Mouse (Mus musculus) inflammation-experienced regulatory T-cells, adult 6 months (primary cell): ENCODE measurements around the gene Ppox. TPM values are rescaled to one million over a fixed set of nuclear protein-coding genes. Genes with fewer than 3 reads are reported as not detected.
"Not testable (repeated sequence)": the region's sequence is repeated elsewhere in the genome, so short reads cannot be mapped to it uniquely, and the experiment has no call there.

Experiments
- ATAC-seq: one replicate; pipeline ENCODE4 v1.8.0; 2017
- polyA plus RNA-seq, 3 experiments: library from polyadenylated mRNA; unstranded; fragments of 100-300 nt; shearing (Covaris generic); gene quantifications; one replicate each; pipeline ENCODE4 v1.2.1; 2017

Gene Ppox
- polyA plus RNA-seq, 3 experiments from 2014 or later, result 38.2 to 90.1 (median 78.6) TPM

DNA sequence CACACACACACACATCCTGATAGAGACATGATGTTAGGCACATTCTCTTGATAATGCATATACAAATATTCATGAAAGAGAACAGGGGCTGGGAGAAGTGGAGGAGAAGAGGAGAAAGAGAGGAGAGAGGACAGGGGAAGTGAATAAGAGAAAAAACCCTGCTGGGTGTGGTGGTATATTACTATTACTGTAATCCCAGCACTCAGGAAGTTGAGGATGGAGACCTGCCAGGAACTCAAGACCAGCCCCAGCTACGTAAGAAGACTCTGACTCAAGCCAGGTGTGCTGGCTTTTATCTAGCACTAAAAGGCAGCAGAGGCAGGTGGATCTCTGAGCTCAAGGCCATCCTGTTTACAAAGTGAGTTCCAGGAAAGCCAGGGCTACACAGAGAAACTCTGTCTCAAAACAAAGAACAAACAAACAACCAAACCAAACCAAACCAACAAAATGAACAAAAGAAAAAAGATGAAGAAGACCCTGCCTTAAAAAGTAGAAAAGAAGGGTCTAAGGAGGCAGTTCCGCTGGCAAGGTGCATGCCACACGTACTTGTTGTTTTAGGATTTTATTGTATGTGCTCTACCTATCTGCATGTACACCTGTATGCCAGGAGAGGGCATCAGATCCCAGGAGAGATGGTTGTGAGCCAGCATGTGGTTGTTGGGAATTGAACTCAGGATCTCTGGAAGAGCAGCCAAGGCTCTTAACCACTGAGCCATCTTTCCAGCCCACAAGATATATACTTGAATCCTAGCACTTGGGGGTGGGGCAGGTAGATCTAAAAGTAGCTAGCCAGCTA lies 17.1 kb downstream of the Ppox start:
- no peak for ATAC-seq

- no peak for ATAC-seq
Observed at GRCm38 (mm10) chr1:171263185-171263611, 17.8 kb downstream of the Ppox start.

DNA sequence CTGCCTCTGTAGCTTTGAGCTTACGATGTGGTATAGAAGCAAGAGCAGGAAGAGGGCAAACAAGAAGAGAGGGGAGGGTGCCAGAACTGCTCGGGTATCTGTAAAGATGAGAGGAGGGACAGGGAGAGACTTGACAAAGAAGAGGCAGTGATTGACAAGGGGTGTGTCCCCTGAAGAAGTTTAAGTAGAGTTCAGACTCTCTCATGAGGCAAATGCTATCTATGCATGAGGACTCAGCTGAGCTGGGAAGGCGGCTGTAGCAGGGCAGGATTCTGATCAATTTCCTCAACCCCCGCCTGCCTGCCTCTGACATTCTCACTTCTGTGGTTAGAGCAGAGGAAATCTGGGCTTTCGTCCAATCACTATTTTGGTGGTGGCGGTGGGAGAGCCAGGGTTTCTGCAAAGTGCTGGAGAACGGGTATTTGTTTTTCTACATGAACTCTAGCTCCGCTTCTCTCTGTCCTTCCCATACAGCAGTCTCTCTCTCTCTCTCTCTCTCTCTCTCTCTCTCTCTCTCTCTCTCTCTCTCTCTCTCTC lies 18.3 kb downstream of the Ppox start:
- ATAC-seq, result peak; percentile 63

DNA sequence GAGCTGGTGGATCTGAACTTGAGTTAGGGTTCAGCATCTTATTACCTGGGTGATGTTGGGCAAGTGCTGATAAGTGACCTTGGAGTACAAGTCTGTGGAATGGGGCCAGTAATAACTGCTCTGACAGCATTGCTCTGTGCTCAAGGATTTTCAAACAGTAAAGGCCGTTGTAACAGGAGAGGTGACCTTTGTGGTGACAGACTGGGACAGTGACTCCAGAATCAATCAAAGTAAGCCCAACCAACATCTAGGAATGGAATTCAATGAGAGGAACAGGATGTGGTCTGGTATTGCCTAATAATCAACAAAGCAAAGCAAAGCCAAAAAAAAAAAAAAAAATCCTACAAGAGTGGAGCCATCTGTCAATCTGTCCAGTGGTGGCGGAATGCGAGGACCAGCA lies 20.7 kb downstream of the Ppox start:
- ATAC-seq, result no peak

DNA sequence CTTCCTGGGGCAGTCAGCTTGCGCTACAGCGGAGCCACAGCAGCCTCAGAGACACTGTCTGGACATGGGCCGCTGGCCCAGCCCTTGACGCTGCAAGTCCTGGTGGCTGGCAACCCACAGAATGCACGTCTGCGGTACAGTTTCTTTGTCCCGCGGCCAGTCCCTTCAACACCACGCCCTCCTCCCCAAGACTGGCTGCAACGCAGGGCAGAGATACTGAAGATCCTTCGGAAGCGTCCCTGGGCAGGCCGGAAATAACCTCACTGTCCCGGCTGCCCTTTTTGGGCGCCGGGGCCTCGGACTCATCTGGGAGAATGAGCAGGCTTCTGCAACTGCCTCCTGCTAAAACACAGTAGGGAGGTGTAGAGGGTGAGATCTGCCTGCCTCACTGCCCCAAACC lies 22.1 kb downstream of the Ppox start:
- ATAC-seq, result no peak

DNA sequence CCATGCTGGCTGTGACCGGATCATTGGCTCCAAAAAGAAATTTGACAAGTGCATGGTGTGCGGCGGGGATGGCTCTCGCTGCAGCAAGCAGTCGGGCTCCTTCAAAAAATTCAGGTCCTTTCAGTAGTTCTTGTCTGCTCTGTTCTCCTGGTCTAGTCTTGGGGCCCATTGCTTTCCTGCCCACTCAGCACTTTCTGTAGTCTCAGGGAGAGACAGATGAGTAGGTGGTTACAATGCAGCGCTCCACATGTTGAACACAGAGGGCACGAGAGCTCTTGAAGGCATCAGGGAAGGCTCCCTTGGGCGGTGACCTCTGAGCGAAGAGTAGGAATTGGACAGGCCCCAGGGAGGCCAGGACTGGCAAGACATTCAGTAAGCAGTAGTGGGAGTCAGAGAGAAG lies 23.2 kb downstream of the Ppox start:
- ATAC-seq, result no peak

GRCm38 (mm10) chr1:171256937-171257548 lies 23.9 kb downstream of the Ppox start:
- ATAC-seq, result peak; percentile 73

DNA sequence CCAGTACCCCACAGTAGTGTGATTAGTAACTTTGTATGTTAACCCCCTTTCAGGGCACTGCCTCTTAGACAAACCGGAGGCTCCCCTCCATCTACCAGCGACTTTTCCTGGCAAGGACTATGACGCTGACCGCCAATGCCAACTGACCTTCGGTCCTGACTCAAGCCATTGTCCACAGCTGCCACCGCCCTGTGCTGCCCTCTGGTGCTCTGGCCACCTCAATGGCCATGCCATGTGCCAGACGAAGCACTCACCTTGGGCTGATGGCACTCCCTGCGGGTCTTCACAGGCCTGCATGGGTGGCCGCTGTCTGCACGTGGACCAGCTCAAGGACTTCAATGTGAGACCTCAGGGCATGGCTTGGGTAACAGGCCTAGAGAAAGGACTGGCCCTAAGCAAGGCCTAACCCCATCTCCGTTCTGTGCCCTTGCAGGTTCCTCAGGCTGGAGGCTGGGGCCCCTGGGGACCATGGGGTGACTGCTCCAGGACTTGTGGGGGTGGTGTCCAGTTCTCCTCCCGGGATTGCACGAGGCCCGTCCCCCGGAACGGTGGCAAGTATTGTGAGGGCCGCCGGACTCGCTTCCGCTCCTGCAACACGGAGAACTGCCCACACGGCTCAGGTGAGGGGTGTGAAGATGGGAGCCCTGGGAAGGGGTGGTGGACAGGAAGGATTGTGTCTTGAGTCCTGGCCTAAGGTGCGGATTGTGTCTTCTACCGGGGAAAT lies 24.7 kb downstream of the Ppox start:
- no peak for ATAC-seq

- ATAC-seq, result no peak
Observed at GRCm38 (mm10) chr1:171252415-171252814, 28.6 kb downstream of the Ppox start.

DNA sequence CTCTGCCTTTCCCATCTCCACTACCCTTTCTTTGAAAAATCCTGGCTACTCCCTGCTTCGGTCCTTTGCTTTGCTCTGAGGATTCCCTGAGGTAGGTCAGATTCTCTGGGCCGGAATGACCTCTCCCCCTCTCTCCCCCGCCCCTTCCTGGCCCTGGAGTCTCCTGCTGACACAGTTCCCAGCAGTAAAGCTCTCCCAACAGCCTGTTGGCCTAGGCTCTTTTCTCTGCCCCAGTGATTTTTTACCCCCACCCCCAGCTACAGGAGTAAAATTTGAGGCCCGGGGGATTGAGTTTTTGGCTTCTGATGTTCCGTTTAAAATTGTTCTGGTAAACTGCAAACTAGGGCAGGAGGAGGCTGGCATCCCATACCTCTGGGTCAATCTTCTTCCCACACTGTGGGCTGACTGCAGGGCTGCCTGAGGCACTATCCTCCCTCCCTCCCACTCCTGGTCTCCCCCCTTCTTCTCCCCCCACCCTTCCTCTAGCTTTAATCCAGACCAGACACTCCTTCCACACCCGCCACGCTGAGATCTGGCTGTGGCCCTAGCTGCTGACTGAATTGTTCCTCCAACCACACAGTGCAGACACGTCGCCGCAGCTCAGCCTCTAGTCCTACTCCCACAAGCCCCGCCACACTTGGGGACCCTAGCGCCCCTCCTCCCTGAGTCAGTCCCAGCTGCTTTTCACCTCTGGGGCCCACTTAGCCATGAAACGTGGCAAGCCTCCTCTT lies 29.2 kb downstream of the Ppox start:
- ATAC-seq, result no peak

DNA sequence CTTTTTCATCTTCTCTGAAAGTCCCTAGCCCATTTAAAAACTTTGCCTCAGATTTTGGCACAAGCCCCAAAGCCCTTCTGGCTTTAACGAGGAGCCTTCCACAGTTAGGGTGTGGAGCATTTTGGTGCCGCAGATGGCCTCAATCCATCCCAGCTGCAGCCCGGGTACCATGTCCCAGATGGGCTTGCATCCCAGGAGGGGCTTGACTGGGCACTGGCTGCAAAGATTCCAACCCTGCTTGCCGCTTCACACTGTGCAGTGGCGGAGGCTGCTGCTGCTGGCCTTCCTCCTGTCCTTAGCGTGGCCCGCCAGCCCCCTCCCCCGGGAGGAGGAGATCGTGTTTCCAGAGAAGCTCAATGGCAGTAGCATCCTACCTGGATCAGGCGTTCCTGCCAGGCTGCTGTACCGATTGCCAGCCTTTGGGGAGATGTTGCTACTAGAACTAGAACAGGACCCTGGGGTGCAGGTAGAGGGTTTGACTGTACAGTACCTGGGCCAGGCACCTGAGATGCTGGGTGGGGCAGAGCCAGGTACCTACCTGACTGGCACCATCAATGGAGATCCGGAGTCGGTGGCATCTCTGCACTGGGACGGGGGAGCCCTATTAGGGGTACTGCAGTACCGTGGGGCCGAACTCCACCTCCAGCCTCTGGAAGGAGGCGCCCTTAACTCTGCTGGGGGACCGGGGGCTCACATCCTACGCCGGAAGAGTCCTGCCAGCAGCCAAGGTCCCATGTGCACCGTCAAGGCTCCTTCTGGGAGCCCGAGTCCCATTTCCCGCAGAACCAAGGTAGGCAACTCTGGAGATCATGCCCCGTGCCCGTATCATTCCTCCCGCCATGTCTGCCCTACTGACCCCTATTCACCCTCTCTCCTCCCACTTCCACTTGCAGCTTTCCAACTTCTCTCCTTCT lies 30.0 kb downstream of the Ppox start, which contains the start of gene Ndufs2:
Gene Ndufs2, minus strand, starts transcription at position 709 of the 914 bp plus-strand sequence.
- ATAC-seq, result no peak

GRCm38 (mm10) chr1:171249913-171250600 lies 30.9 kb downstream of the Ppox start, which contains the start of gene Adamts4:
Gene Adamts4 (plus strand): TSS chr1:171250421.
- no peak for ATAC-seq

GRCm38 (mm10) chr1:171248386-171249226 lies 32.4 kb downstream of the Ppox start:
- ATAC-seq, result no peak

GRCm38 (mm10) chr1:171247916-171248315 lies 33.1 kb downstream of the Ppox start:
- ATAC-seq, result no peak

GRCm38 (mm10) chr1:171247453-171247841 lies 33.5 kb downstream of the Ppox start:
- peak; percentile 7 for ATAC-seq

DNA sequence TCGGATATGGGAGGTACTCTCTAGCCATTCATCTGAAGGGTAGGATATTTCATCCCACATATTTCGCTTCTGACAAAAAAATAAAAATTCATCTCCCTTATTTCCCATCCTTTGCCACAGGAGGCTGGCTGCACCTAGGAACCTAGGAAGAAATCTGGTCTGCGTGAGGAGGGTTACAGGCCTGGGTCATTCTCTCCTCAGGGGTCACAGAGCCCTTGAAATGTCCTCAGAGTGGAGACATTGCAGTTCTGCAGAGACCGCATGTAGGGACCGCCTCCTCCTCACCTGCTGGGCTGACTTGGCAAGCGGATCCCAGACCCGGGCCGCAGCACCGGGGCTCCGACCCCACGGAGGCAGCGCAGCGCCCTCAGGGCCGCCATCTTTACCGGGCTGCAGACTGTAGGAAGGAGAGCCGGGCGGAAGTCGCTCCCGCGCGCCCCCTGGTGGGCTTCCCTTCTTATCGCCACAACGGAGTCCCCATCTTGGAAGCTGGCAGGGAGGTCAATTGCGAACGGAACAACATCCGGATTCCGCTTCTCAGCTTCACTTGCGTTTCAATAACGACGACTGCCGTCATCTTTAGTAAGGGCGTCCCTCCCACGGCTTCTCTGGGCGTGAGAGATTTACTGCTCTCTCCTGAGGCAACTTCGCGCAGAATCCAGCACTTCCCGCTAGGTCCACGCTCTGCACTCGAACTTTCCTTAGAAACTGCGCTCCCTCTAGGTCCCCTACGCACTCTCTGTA lies 34.1 kb downstream of the Ppox start:
- peak; percentile 99 for ATAC-seq

GRCm38 (mm10) chr1:171245353-171245752 lies 35.6 kb downstream of the Ppox start:
- no peak for ATAC-seq

DNA sequence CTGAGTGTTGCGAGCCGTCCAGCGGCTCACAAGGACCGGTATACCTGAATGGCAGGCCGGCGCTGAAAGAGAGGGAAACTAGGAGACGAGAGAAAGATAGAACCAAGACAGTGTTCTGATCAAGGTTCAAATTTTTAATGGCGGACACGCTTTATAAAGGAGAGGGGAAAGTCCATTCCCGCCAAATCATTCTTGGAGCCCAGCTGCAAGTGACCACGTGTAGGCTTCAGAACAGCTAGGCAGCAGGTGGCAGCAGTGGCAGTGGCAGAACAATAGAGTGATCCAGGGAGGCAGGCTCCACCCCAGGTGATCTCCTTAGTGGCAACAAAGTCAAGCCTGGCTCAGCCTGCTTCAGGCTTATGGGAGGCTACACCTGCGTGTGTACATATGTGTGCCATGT lies 39.0 kb downstream of the Ppox start:
- not testable (repeated sequence) for ATAC-seq

DNA sequence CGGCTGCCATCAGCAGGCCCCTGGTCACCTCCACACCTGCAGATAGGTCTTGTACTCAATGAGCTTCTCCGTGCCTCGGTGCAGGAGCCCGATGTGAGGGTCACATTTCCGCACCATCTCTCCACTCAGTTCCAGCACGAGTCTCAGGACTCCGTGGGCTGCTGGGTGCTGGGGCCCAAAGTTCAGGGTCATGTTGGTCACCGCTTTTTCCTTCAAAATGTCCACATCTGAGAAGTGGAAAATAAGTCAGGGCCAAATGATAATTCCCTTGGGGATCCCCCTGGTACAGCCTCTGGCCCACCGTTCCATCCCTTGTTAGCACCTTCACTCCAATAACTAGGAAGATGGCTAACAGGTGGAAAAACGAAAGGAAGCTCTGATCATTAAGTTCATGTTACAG lies 40.1 kb downstream of the Ppox start:
- no peak for ATAC-seq
